ENCODE assay signal across 29 mouse cellular contexts in the genomic region with DNA sequence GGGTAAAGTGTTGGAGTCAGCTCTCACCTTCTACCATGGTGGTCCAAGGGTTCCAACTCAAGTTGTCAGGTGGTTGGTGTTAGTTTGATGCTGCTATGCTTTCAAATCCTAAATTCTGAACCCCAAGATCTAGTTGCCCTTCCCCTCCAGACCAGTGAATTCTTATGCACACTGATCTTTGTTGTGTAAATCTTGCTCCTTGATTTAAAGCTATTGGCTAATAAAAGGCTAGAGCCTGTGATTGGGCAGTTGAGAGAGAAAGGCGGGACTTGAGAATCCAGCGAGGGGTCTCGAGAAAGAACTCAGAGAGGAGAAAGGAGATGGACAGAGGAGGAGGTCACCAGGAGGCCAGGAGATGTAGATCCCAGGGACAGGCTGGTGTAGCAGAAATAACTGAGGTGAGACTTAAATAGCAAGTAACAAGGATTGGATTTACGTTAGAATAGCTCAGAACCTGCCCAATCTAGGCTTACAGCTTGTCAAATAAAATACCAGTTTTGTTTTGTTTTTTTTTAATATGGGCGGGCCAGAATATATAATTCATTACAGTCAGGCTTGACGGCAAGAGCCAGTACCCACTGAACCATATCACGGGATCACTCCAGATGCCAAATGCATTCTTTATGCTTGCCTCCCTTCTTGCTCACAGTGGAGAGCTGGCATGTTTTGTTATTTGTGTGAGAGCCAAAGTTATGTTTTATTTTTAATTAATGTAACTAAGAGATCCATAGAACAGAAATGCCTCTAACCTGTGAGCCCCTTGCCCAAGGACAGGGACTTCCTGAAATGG. TPM values are rescaled to one million over a fixed set of nuclear protein-coding genes. Genes with fewer than 3 reads are reported as not detected.
DNase-seq lines count a peak whose midpoint lies in the region; TF ChIP-seq lines count a peak whose summit lies in the region.
"Had no signal": no experiment of that assay in that cellular context is flagged by ENCODE, and none has a peak within 500 bp of the region (broad histone marks: within the 10 kb centered on the region; RNA-seq: fewer than 3 reads in every experiment).

No protein-coding gene starts in this region.

- WGBS in embryonic facial prominence, embryonic 10.5 days = 72% methylated on average over 7 of the region's 7 CpGs

- peak overlapping the region; percentile 85 for H3K27ac ChIP-seq in ES-Bruce4 (ENCODE audit: insufficient read depth, low read length)
- H3K27ac ChIP-seq in embryonic facial prominence, embryonic 10.5 days (replicated peaks) = no peak overlapping the region
- H3K27ac ChIP-seq: forebrain, embryonic 13.5 days; heart, embryonic 13.5 days; hindbrain, embryonic 10.5 days; hindbrain, embryonic 15.5 days; liver, embryonic 12.5 days; neural tube, embryonic 15.5 days had no signal

- H3K9ac ChIP-seq in ES-Bruce4 (ENCODE audit: low read depth, poor library complexity, severe bottlenecking) = peak overlapping the region; percentile 57
- H3K9ac ChIP-seq: forebrain, embryonic 13.5 days; heart, embryonic 13.5 days; hindbrain, embryonic 15.5 days; liver, embryonic 12.5 days; liver, postnatal 0 days; neural tube, embryonic 15.5 days had no signal

- no peak for TF ChIP-seq CTCF in ES-Bruce4 (IDR thresholded peaks at IDR 0.05; ENCODE audit: low read depth, low read length)

- TF ChIP-seq EP300 in ES-Bruce4 (IDR thresholded peaks at IDR 0.05; ENCODE audit: insufficient read depth, low read depth, low read length) = no peak

- H3K9me3 ChIP-seq in ES-Bruce4 (replicated peaks; ENCODE audit: control insufficient read depth, insufficient read depth, low read length, poor library complexity, severe bottlenecking) = no peaks in the 10 kb centered on the region
- no peaks in the 10 kb centered on the region for H3K9me3 ChIP-seq in embryonic facial prominence, embryonic 10.5 days
- H3K9me3 ChIP-seq: G1E; heart, embryonic 13.5 days; hindbrain, embryonic 10.5 days; hindbrain, embryonic 15.5 days; liver, embryonic 12.5 days; neural tube, embryonic 15.5 days had no signal

- no peaks in the 10 kb centered on the region for H3K36me3 ChIP-seq in ES-Bruce4 (ENCODE audit: control insufficient read depth, insufficient read depth, low read length, poor library complexity, severe bottlenecking)
- H3K36me3 ChIP-seq in embryonic facial prominence, embryonic 10.5 days (replicated peaks) = no peaks in the 10 kb centered on the region
- H3K36me3 ChIP-seq: G1E; heart, embryonic 13.5 days; hindbrain, embryonic 10.5 days; hindbrain, embryonic 15.5 days; liver, embryonic 12.5 days; neural tube, embryonic 15.5 days had no signal

- no peaks in the 10 kb centered on the region for H3K27me3 ChIP-seq in ES-Bruce4 (ENCODE audit: control insufficient read depth, insufficient read depth, low read length, poor library complexity, severe bottlenecking)
- H3K27me3 ChIP-seq in embryonic facial prominence, embryonic 10.5 days (replicated peaks; ENCODE audit: low read depth, poor library complexity, severe bottlenecking) = peaks cover 13% of the 10 kb centered on the region; the same call in 1 of the 2 replicates
- H3K27me3 ChIP-seq: forebrain, embryonic 13.5 days; heart, embryonic 13.5 days; hindbrain, embryonic 15.5 days; liver, embryonic 12.5 days; neural tube, embryonic 15.5 days; Patski had no signal

- DNase-seq in R1 (ENCODE audit: low read depth, low spot score) (peak; percentile 95), adipocyte (ENCODE audit: low spot score) (no peak)
- peak; percentile 56 for DNase-seq in kidney, adult 9 months
- peak; percentile 58 for DNase-seq in kidney, postnatal 14 days
- no peak for DNase-seq in left cerebral cortex, adult 11 months (ENCODE audit: low spot score)
- DNase-seq in embryonic facial prominence, embryonic 10.5 days (ENCODE audit: low spot score) = no peak
- no peak for DNase-seq in heart, postnatal 14 days
- DNase-seq: adrenal gland, adult 2 months; adrenal gland, postnatal 36 days; cerebellum, adult 18-20 months; cerebellum, postnatal 25 days; gastrocnemius, postnatal 10 days; heart, postnatal 10 days; liver, postnatal 0 days; lung, postnatal 36 days; midbrain, embryonic 14.5 days; retina, postnatal 1 day; right cerebral cortex, postnatal 14 days; thymus, adult 18-20 months; thymus, postnatal 25 days had no signal

- peak overlapping the region; percentile 80 for H3K4me3 ChIP-seq in ES-Bruce4 (ENCODE audit: low read depth, low read length)
- H3K4me3 ChIP-seq in embryonic facial prominence, embryonic 10.5 days = no peak overlapping the region
- H3K4me3 ChIP-seq: forebrain, embryonic 13.5 days; heart, embryonic 13.5 days; hindbrain, embryonic 10.5 days; hindbrain, embryonic 15.5 days; liver, embryonic 12.5 days; neural tube, embryonic 15.5 days had no signal

- H3K4me1 ChIP-seq in ES-Bruce4 (ENCODE audit: control insufficient read depth, insufficient read depth, low read length) = no peaks in the 10 kb centered on the region
- H3K4me1 ChIP-seq in embryonic facial prominence, embryonic 10.5 days = peaks cover 33% of the 10 kb centered on the region

- TF ChIP-seq POLR2A in ES-Bruce4 (IDR thresholded peaks at IDR 0.05; ENCODE audit: insufficient read depth, low read length) = peak; percentile 76

- intact Hi-C loops in heart, postnatal 14 days (cut with DNase I) = no loop called here

RNA-seq across cellular contexts. Expression of a gene that starts 5.7 kb away (rescaled TPM):
- 224 and 253 TPM in 2 replicates for polyA plus RNA-seq in ES-Bruce4 (2011; ENCODE audit: insufficient read depth, insufficient read length, low read depth, missing spikeins)
- 118 and 125 TPM in 2 replicates for polyA plus RNA-seq in embryonic facial prominence, embryonic 10.5 days (2016; fragmentation: Nextera tagmentation; extraction: Ambion mirVana)
- total RNA-seq in heart, postnatal 14 days (2021) = 100 to 1,000 TPM; 297 to 319 TPM

Comparison
In these comparisons a context has a peak if more than half of its experiments do, and no peak if none do; other contexts are left out.
1. DNase-seq: peak in R1 (single experiment), kidney, adult 9 months (single experiment) and kidney, postnatal 14 days (single experiment); none in adipocyte (single experiment), left cerebral cortex, adult 11 months (single experiment), embryonic facial prominence, embryonic 10.5 days (single experiment) and heart, postnatal 14 days (0 of 2).